Mouse (Mus musculus) embryo, embryonic 11 days (tissue): ENCODE measurements at regions not wholly inside any gene's neighbourhood (a gene's known extent, or its start where the extent isn't known, plus 50 kb on each side); places are given as distances from the start of the nearest gene placed in this dataset.

Source experiments
- DNase-seq: peaks from one replicate; pipeline ENCODE4 v3.0.0-alpha.2; 2015

- DNase-seq: peak; percentile 16
These were observed 57.1 kb upstream of the Ddit4l start for GRCm38 (mm10) chr3:137564282-137564681.

- DNase-seq: no peak
These were observed 52.7 kb upstream of the Ddit4l start for GRCm38 (mm10) chr3:137568580-137569313.
